Mouse (Mus musculus): ENCODE data around the gene Gm13279.
"Not testable (repeated sequence)": the region's sequence is repeated elsewhere in the genome, so short reads cannot be mapped to it uniquely, and the experiment has no call there.

Gm13279 gene

GRCm38 (mm10) chr4:88797097-88797496, at the start of gene Gm13279:
Gene Gm13279 (plus strand): TSS chr4:88797397.
- not testable (repeated sequence) for DNase-seq (ENCODE audit: low spot score)

- no peak for DNase-seq (ENCODE audit: low spot score)
Measured at GRCm38 (mm10) chr4:88749926-88750325, 47.3 kb upstream of the Gm13279 start.

- peak; percentile 61 for DNase-seq (ENCODE audit: low spot score)
Measured at GRCm38 (mm10) chr4:88754818-88755340, 42.3 kb upstream of the Gm13279 start, which contains the start of gene Gm13271. Gene Gm13271 (plus strand): TSS chr4:88754868.

- DNase-seq (ENCODE audit: low spot score), result not testable (repeated sequence)
Measured at GRCm38 (mm10) chr4:88756581-88757513, 40.4 kb upstream of the Gm13279 start.

GRCm38 (mm10) chr4:88757628-88758031, 39.6 kb upstream of the Gm13279 start:
- DNase-seq (ENCODE audit: low spot score), result peak; percentile 89

- DNase-seq (ENCODE audit: low spot score), result not testable (repeated sequence)
Measured at GRCm38 (mm10) chr4:88758751-88759150, 38.4 kb upstream of the Gm13279 start.

GRCm38 (mm10) chr4:88759610-88760268, 37.5 kb upstream of the Gm13279 start, which contains the start of gene Gm13283:
Gene Gm13283 (plus strand): TSS chr4:88760119.
- DNase-seq (ENCODE audit: low spot score), result not testable (repeated sequence)

- not testable (repeated sequence) for DNase-seq (ENCODE audit: low spot score)
Measured at GRCm38 (mm10) chr4:88760431-88760830, 36.8 kb upstream of the Gm13279 start.

- peak; percentile 67 for DNase-seq (ENCODE audit: low spot score)
Measured at GRCm38 (mm10) chr4:88761776-88762175, 35.4 kb upstream of the Gm13279 start.

GRCm38 (mm10) chr4:88762341-88762740, 34.9 kb upstream of the Gm13279 start:
- not testable (repeated sequence) for DNase-seq (ENCODE audit: low spot score)

- DNase-seq (ENCODE audit: low spot score), result not testable (repeated sequence)
Measured at GRCm38 (mm10) chr4:88763384-88764018, 33.7 kb upstream of the Gm13279 start.

- not testable (repeated sequence) for DNase-seq (ENCODE audit: low spot score)
Measured at GRCm38 (mm10) chr4:88773534-88773933, 23.7 kb upstream of the Gm13279 start, which contains the start of gene Gm13290. Gene Gm13290 (plus strand): TSS chr4:88773834.

GRCm38 (mm10) chr4:88776622-88777021, 20.6 kb upstream of the Gm13279 start, which contains the start of gene Gm13289:
Gene Gm13289 (plus strand): TSS chr4:88776922.
- not testable (repeated sequence) for DNase-seq (ENCODE audit: low spot score)

GRCm38 (mm10) chr4:88779550-88779949, 17.6 kb upstream of the Gm13279 start, which contains the start of gene Gm13272:
Gene Gm13272 (plus strand): TSS chr4:88779850.
- DNase-seq (ENCODE audit: low spot score), result not testable (repeated sequence)

- DNase-seq (ENCODE audit: low spot score), result not testable (repeated sequence)
Measured at GRCm38 (mm10) chr4:88780320-88780719, 16.9 kb upstream of the Gm13279 start.

- DNase-seq (ENCODE audit: low spot score), result not testable (repeated sequence)
Measured at GRCm38 (mm10) chr4:88781831-88782230, 15.4 kb upstream of the Gm13279 start, which contains the start of gene Ifnz. Gene Ifnz (plus strand): TSS chr4:88782131.

- not testable (repeated sequence) for DNase-seq (ENCODE audit: low spot score)
Measured at GRCm38 (mm10) chr4:88782335-88782734, 14.9 kb upstream of the Gm13279 start.

- not testable (repeated sequence) for DNase-seq (ENCODE audit: low spot score)
Measured at GRCm38 (mm10) chr4:88785409-88785808, 11.8 kb upstream of the Gm13279 start, which contains the start of gene Gm13276. Gene Gm13276 (plus strand): TSS chr4:88785709.

- peak; percentile 41 for DNase-seq (ENCODE audit: low spot score)
Measured at GRCm38 (mm10) chr4:88788402-88788801, 8.8 kb upstream of the Gm13279 start, which contains the start of gene Gm13277. Gene Gm13277 (plus strand): TSS chr4:88788632.

GRCm38 (mm10) chr4:88791250-88791649, 5.9 kb upstream of the Gm13279 start, which contains the start of gene Gm13278:
Gene Gm13278 (plus strand): TSS chr4:88791550.
- not testable (repeated sequence) for DNase-seq (ENCODE audit: low spot score)

Data from left cerebral cortex, adult 11 months (tissue).